Comparison of ENCODE assay signal across 9 mouse cellular contexts in the genomic region with DNA sequence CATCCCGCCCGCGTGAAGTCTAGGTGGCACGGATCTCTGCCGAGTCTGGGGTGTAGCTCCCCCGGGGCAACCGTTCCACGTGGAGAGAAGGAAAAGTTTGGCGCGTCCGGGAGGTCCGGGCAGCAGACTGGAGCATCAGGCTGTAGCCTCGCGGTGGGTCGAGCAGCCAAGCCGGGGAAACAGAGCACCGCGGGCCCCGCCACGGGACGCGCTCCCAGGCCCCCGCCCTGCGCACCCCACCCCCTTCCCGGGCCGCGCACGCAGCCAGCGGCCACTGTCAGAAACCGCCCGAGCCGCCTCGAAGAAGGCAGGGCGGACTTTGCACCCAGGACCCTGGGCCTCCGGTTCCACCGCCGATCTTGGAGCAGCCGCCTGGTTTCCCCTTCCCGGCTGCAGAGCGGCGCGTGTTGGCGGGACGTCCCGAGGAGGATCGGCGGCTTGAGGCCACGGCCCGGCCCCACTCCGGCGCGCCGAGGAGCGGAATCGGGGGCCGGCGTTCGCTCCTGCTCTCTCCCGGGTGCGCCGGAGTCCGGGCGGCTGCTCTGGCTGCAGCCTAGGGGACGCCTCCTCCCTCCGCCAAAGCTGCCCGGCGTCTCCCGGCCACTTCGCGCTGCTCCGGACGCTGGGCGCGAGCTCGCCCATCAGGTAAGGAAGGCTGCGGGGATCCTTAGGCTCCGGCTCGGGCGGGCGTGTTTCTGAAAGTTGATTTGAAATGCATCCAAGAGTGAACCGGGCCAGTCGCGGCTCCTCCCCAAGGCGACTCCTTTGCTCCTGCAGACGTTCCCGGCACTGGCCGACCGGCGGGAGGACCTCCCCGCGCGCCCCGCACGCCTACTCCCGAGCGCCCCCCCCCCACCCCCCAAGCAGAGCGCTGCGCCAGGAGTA. TPM values are rescaled to one million over a fixed set of nuclear protein-coding genes. Genes with fewer than 3 reads are reported as not detected.
DNase-seq lines count a peak whose midpoint lies in the region; ATAC-seq and TF ChIP-seq lines count a peak whose summit lies in the region.
"Had no signal": no experiment of that assay in that cellular context is flagged by ENCODE, and none has a peak within 500 bp of the region (broad histone marks: within the 10 kb centered on the region; RNA-seq: fewer than 3 reads in every experiment).

No protein-coding gene starts in this region.

- no peak overlapping the region for H3K27ac ChIP-seq in embryonic facial prominence, embryonic 14.5 days (replicated peaks; ENCODE audit: low read depth, low read length)
- peak overlapping the region; percentile 81 for H3K27ac ChIP-seq in hindbrain, embryonic 10.5 days
- H3K27ac ChIP-seq in limb, embryonic 12.5 days: no peak overlapping the region
- H3K27ac ChIP-seq in midbrain, postnatal 0 days (ENCODE audit: low read depth, low read length): no peak overlapping the region

- H3K4me1 ChIP-seq in lung, adult 2 months (ENCODE audit: control insufficient read depth, insufficient read depth, low read length): peaks cover 5% of the 10 kb centered on the region; the same call in 1 of the 2 replicates
- H3K4me1 ChIP-seq in embryonic facial prominence, embryonic 14.5 days (ENCODE audit: control insufficient read depth, insufficient read depth, low read length): peaks cover 10% of the 10 kb centered on the region
- H3K4me1 ChIP-seq in hindbrain, embryonic 10.5 days (replicated peaks): peaks cover 38% of the 10 kb centered on the region
- H3K4me1 ChIP-seq in limb, embryonic 12.5 days (replicated peaks): peaks cover 21% of the 10 kb centered on the region
- H3K4me1 ChIP-seq in midbrain, postnatal 0 days (ENCODE audit: insufficient read depth, low read length): peaks cover 8% of the 10 kb centered on the region

- peak overlapping the region; percentile 29 for H3K4me3 ChIP-seq in lung, adult 2 months (replicated peaks; ENCODE audit: extremely low read depth, low read depth, low read length)
- H3K4me3 ChIP-seq in embryonic facial prominence, embryonic 14.5 days (ENCODE audit: low read depth, low read length): peak overlapping the region; percentile 58
- peak overlapping the region; percentile 61 for H3K4me3 ChIP-seq in hindbrain, embryonic 10.5 days
- peak overlapping the region; percentile 54 for H3K4me3 ChIP-seq in limb, embryonic 12.5 days (replicated peaks)
- peak overlapping the region; percentile 37 for H3K4me3 ChIP-seq in midbrain, postnatal 0 days (ENCODE audit: low read depth, low read length)

- TF ChIP-seq CTCF in lung, adult 2 months (IDR thresholded peaks at IDR 0.05; ENCODE audit: insufficient read depth, low read length): no peak
- TF ChIP-seq CTCF in midbrain, postnatal 0 days (IDR thresholded peaks at IDR 0.05): no peak

- under 1% methylated on average over 96 of the region's 98 CpGs for WGBS in lung, adult 2 months
- WGBS in embryonic facial prominence, embryonic 14.5 days: under 1% methylated on average over 33 of the region's 98 CpGs
- WGBS in hindbrain, embryonic 10.5 days: under 1% methylated on average over 95 of the region's 98 CpGs
- WGBS in limb, embryonic 12.5 days: under 1% methylated on average over 96 of the region's 98 CpGs
- under 1% methylated on average over 72 of the region's 98 CpGs for WGBS in midbrain, postnatal 0 days

- peak overlapping the region; percentile 97 for H3K4me2 ChIP-seq in embryonic facial prominence, embryonic 14.5 days (ENCODE audit: low read depth, low read length)
- H3K4me2 ChIP-seq in limb, embryonic 12.5 days: peak overlapping the region; percentile 97
- H3K4me2 ChIP-seq in midbrain, postnatal 0 days (ENCODE audit: low read depth, low read length, poor library complexity, severe bottlenecking): peak overlapping the region; percentile 54

- no peak for DNase-seq in lung, adult 2 months
- no peak for DNase-seq in lung, adult 18-20 months
- DNase-seq in embryonic facial prominence, embryonic 14.5 days (ENCODE audit: low spot score): peak; percentile 43
- DNase-seq in hindbrain, embryonic 10.5 days (ENCODE audit: low spot score): peak; percentile 72
- DNase-seq in midbrain, postnatal 0 days (ENCODE audit: low spot score): no peak
- DNase-seq in spleen, postnatal 10 days (ENCODE audit: low spot score in 2 of 2): no peak
- DNase-seq in left cerebral cortex, postnatal 25 days (ENCODE audit: low spot score in 2 of 2): no peak

- H3K27me3 ChIP-seq in embryonic facial prominence, embryonic 14.5 days (replicated peaks; ENCODE audit: control insufficient read depth, insufficient read depth, low read length): peaks cover 78% of the 10 kb centered on the region
- peaks cover 82% of the 10 kb centered on the region for H3K27me3 ChIP-seq in hindbrain, embryonic 10.5 days (ENCODE audit: insufficient read depth, poor library complexity, severe bottlenecking)
- peaks cover 76% of the 10 kb centered on the region for H3K27me3 ChIP-seq in limb, embryonic 12.5 days
- peaks cover 54% of the 10 kb centered on the region for H3K27me3 ChIP-seq in midbrain, postnatal 0 days (ENCODE audit: insufficient read depth, low read length)

- peaks cover 4% of the 10 kb centered on the region; the same call in 1 of the 2 replicates for H3K9me3 ChIP-seq in embryonic facial prominence, embryonic 14.5 days (ENCODE audit: control insufficient read depth, low read length)
- H3K9me3 ChIP-seq in hindbrain, embryonic 10.5 days: peaks cover 6% of the 10 kb centered on the region
- no peaks in the 10 kb centered on the region for H3K9me3 ChIP-seq in limb, embryonic 12.5 days
- no peaks in the 10 kb centered on the region for H3K9me3 ChIP-seq in midbrain, postnatal 0 days (ENCODE audit: low read length)

- intact Hi-C loops in left cerebral cortex, postnatal 25 days (cut with DNase I): no loop called here

- H3K36me3 ChIP-seq in embryonic facial prominence, embryonic 14.5 days (ENCODE audit: control insufficient read depth, insufficient read depth, low read length): no peaks in the 10 kb centered on the region
- H3K36me3 ChIP-seq in hindbrain, embryonic 10.5 days: no peaks in the 10 kb centered on the region
- H3K36me3 ChIP-seq in limb, embryonic 12.5 days: no peaks in the 10 kb centered on the region
- no peaks in the 10 kb centered on the region for H3K36me3 ChIP-seq in midbrain, postnatal 0 days (ENCODE audit: insufficient read depth, low read length)

- peak; percentile 72 for ATAC-seq in embryonic facial prominence, embryonic 14.5 days (ENCODE audit: low read depth)
- peak; percentile 28; the same call in 1 of the 2 replicates for ATAC-seq in limb, embryonic 12.5 days (ENCODE audit: insufficient number of reproducible peaks, insufficient read depth, low FRiP score, low TSS enrichment, low read depth)
- peak; percentile 25 for ATAC-seq in midbrain, postnatal 0 days (ENCODE audit: low FRiP score)

- TF ChIP-seq POLR2A in lung, adult 2 months (IDR thresholded peaks at IDR 0.05; ENCODE audit: borderline replicate concordance, extremely low read depth, low read depth, low read length): no peak

- H3K9ac ChIP-seq in embryonic facial prominence, embryonic 14.5 days (ENCODE audit: low read depth, low read length): peak overlapping the region; percentile 62
- peak overlapping the region; percentile 65 for H3K9ac ChIP-seq in limb, embryonic 12.5 days (replicated peaks)
- H3K9ac ChIP-seq in midbrain, postnatal 0 days (replicated peaks; ENCODE audit: low read length, poor library complexity, severe bottlenecking): no peak overlapping the region

RNA-seq across cellular contexts. Expression of a gene that starts 0.4 kb away (rescaled TPM):
- not detected in 2 replicates for polyA plus RNA-seq in lung, adult 2 months (2012; rRNA removed)
- polyA plus RNA-seq in embryonic facial prominence, embryonic 14.5 days (2014; fragmentation: Nextera tagmentation; extraction: Ambion mirVana): 1.5 and 1.7 TPM in 2 replicates
- 11.5 and 16.9 TPM in 2 replicates for polyA plus RNA-seq in hindbrain, embryonic 10.5 days (2016; fragmentation: Nextera tagmentation; extraction: Ambion mirVana)
- 0.84 and 0.88 TPM in 2 replicates for polyA plus RNA-seq in limb, embryonic 12.5 days (2016; fragmentation: Nextera tagmentation; extraction: Ambion mirVana)
- total RNA-seq in midbrain, postnatal 0 days (2014; rRNA removed): 3.9 and 6.3 TPM in 2 replicates
- polyA plus RNA-seq in midbrain, postnatal 0 days (2015; fragmentation: Nextera tagmentation; extraction: Ambion mirVana): 3.2 and 3.5 TPM in 2 replicates
- under 1 TPM in 1 of 2 experiments, not detected in 1; 0.28 TPM for total RNA-seq in left cerebral cortex, postnatal 25 days (2021)
- total RNA-seq: left cerebral cortex, postnatal 36 days had no signal

Comparison
In these comparisons a context has a peak if more than half of its experiments do, and no peak if none do; other contexts are left out.
1. DNase-seq: peak in embryonic facial prominence, embryonic 14.5 days (single experiment) and hindbrain, embryonic 10.5 days (single experiment); none in lung, adult 2 months (single experiment), lung, adult 18-20 months (0 of 2), midbrain, postnatal 0 days (single experiment), spleen, postnatal 10 days (0 of 2) and left cerebral cortex, postnatal 25 days (0 of 2).
2. Peak in every context shown above with its lines, with median percentiles within 50 percentile points of each other: H3K4me3 ChIP-seq, ATAC-seq and H3K4me2 ChIP-seq.